Mouse (Mus musculus) liver, embryonic 14.5 days (tissue): ENCODE data around the gene Tm9sf4.

Experiments
- CTCF ChIP-seq: IDR thresholded peaks from 2 replicates; pipeline ENCODE4 v1.5.1; 2016; ENCODE audit warnings: antibody characterized with exemption, low read depth, control low read depth
- EP300 ChIP-seq: IDR thresholded peaks from 2 replicates; pipeline ENCODE4 v1.6.1; 2016; ENCODE audit warnings: antibody characterized with exemption, low read depth

DNA sequence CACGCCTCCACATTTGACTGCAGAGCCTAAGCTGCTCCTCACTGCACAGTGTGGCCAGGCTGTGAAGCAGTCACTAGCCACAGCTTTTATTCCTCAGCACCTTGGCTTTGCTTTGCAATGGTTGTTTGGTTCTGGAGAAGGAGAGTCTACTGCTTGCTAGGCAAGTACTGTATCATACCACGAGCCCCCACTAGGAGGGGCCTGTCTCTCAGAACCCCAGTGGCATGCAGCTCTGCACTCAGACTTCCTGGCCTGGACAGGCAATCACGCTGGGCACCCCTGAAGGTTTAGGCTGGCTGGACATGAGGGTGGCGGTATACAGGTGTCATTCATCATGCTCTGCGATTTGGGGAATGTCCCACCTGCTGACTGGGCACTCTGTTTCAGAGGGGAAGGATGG is 26.9 kb upstream of the Tm9sf4 start:
- TF ChIP-seq CTCF (peak; percentile 50), EP300 (no peak)
